Mouse (Mus musculus) brain, adult 2 months (tissue): ENCODE results near the gene Sult6b2.

ENCODE experiments used
- DNase-seq: peaks from one replicate; pipeline ENCODE4 v3.0.0; 2011; ENCODE audit warnings: low read depth, low spot score

The Sult6b2 gene

DNA sequence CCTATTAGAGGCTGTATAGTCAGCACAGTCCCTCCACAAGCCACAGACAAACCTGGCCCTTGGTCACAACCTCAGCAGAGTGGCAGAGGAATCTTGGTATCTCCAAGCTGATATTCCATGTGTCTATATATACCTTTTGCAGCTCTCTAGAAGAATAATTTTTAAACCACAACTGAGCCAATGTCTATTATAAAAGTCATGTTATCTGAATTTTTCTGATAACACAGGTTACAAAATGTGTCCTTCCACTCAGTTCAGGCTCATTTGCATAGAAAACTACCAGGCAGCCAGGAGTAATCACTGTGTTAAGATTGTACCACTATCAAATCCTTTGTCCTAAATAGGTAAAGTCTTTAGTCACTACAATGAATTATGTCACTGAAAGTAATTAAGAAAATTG is at the start of gene Sult6b2:
Gene Sult6b2, minus strand, starts transcription at position 101 of the 400 bp plus-strand sequence.
- DNase-seq = no peak

DNA sequence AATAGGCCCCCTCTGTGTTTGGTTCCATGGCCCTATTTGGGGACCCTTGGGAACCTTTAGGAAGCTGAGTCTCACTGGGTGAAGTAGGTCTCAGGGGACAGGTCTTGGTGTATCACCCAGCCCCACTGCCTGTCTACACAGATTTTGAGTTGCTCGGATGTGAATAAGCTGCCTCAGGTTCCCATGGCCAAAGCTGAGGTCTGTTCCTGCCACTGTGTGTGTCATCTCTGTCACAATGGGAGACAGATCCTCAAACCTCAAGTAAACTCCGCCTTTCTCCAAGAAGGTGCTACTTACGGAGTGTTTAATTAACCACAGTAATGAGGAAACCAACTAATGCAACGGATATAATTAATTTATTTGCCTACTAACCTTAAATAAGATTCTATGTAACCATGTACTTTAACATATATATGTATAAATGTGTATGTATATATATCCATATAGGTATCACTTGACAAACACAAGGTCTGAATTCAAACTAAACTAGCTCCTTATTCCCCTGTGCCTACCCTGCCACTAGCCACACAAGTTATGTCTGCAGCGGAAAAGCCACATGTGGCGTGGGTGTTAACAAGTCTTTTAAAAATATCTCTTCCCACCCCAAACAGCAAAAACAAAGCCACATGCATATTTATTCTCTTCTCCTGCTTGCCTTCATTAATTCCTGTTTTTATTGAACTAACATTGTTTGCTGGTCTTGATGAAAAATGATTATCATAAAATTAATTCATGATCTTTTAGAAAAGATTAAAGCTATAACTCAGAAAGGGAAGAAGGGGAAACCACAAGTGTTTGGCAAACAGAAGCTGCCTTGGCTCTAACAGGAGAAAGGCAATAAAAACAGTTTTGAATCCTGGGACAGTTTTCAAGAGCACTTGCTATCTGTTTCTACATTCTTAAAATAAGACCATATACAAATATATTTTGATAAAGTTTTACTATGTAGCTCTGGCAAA is 48.4 kb upstream of the Sult6b2 start:
- DNase-seq = peak; percentile 60

DNA sequence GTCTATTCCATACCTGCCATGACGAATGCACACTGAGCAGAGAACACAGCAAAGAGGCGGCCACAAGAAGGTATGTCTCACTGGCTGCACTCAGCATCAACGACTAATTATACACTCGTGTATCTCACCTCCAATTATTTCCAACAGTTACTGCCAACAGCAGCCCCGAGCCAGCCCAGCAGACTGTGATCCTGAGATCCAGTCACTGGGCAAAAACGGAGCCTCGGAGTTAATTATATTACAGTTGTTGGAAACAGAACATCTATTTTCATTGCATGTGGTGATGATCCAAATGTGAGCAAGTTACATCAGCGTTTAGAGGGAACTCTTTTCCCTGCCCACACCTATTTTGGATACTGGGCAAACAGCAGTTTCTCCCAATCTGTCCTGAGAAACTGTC is 46.1 kb upstream of the Sult6b2 start:
- peak; percentile 59 for DNase-seq

DNA sequence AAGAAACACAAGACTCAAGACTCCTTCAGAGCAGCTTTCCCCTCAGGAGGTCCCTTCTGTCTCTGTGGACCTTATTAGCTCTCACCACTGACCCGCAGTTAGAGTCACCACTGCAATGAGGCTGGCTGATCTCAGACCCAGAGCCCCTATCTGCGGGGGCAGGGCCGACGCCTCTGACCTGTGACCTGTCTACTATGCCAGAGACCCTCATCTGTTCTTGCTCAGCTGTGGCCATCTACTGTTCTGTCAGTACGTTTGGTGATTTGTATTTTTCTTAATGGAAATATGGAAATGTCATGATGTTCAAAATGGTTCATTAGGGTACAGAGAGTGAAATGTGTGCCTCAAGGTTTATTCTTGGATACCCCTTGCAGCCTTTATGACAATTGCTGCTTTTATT is 45.0 kb upstream of the Sult6b2 start:
- DNase-seq = no peak

DNA sequence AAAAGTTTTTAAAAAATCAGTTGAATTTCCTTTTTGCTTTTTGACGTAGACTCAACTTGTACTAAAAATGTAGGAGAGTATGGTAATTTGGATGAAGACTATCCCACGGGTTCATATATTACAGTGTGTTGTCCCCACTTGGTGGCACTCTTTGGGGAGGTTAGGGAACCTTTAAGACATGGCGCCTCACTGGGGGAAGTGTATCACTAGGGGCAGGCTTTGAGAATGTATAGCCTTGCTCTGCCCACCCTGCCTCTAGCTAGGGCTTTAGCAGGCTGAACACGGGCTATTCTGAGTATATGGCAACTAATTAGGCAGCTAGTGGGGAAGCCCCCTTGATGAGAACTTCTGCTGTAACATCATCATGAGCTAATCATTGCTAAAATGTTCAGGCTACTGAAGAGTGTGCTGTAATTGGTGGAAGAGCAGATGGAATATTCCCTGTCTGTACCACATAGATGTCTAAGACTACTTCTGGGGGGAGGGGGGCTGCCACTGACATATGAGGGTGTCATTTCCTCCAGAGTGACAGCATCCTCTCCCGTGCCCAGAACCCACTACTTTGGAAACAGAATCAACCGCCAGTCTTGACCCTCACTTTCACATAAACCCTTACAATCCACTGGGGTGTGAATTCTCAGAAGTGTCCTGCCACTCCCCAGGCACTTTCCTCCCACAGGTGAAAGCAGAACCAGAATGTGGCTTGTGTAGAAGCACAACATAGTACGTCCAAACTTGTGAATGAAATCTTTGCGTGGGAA is 43.8 kb upstream of the Sult6b2 start:
- peak; percentile 29 for DNase-seq

DNA sequence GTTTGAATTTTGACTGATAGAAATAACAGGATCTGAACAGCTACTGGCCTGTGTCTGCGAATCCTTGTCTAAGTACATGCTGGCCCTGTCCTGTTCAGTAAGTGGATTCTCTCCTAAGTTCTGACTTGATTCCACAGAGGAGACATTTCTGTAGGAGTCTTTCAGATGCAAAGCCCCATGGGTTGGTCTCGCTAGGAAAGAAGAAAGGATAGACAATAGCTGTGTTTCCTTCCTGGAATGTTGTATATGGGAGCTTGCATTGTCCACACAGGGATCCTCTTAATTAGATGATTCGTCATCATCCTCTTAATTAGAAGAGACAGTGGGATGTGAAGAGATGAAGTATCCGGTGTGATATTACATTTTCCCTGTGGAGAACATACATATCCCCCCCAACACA is 42.6 kb upstream of the Sult6b2 start:
- no peak for DNase-seq

DNA sequence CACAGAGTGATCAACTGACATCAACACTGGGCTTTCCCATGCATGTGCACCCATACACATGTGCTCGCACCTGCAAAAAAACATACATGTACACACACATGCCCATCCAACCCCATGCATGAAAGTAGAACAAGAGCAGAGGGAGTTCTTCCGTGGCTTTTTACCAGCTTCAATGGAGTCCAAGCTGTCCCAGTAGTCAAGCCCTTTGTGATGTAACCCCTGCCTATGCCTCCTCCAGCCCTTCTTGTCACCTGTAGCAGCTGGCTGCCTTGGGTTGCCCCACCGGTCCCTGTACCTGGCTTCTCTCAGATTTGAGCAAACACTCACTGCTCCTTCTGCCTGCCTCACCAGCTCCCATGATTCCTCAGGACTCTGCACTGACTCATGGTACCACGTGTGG is 40.8 kb upstream of the Sult6b2 start:
- DNase-seq = no peak

DNA sequence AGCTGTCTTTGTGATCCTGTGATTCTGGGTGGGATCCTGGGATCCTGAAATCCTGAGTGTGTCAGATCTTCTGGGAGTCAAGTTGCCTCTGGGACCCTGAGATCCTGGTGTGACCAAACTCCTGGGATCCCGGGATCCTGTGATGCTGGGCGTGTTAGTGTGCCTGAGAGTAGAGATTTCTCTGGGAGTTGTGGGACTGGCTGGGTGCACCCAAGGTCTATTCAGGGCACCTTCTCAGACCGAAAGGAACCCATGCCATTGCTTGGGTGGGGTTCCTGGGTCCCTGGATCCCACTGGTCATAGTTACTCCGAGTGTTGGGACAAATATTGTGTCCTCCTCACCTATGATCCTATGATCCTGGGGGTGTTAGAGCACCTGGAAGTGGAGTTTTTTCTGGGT is 39.8 kb upstream of the Sult6b2 start:
- DNase-seq = no peak

DNA sequence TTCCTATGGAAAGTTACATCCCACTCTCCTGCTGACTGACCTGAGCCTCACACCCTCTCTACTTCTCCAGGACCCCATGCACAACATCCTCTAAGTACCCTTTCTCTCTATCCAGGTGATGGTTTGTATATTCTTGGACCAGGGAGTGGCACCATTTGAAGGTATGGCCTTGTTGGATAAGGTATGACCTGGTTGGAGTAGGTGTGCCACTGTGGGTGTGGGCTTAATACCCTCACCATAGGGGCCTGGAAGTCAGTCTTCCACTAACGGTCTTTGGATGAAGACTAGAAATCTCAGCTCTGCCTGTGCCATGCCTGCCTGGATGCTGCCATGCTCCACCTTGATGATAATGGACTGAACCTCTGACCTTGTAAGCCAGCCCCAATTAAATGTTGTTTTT is 34.2 kb upstream of the Sult6b2 start:
- DNase-seq = no peak

DNA sequence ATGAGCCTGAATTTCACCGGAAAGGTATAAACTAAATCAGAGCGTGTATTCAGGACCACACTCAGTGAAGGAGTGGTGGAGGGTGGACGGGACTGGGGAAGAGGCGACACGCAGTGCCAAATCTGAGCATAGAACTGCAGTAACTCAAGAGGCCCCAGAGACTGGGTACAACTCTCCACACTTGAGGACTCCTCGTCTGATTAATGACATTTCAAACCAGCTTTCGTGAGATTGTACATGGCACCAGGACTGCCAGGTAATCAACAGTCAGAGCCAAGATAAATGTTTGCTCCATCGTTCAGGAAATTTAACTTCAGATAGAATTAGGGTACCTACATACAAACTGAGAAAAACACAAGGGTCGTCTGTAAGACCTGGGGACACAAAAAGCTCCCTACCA is 33.0 kb upstream of the Sult6b2 start:
- no peak for DNase-seq

DNA sequence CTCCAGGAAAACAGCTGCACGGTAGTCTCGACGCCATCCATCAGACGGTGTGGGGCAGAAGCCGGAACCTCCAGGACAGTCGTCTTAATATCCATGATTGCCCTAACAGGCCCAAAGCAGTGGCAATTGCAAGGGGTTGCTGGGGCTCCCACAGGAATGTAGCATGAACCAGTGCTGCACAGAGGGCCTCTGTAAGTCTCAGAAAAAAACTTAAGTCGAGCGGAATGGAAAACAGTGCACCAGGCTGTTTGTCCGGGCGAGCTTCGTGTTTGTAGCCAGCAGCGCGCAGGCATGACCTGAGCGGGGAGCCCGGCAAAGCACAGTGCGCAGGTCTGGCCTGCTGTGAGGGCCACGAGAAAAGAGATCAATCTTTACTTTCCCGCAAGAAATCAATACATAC is 31.4 kb upstream of the Sult6b2 start:
- DNase-seq = no peak

DNA sequence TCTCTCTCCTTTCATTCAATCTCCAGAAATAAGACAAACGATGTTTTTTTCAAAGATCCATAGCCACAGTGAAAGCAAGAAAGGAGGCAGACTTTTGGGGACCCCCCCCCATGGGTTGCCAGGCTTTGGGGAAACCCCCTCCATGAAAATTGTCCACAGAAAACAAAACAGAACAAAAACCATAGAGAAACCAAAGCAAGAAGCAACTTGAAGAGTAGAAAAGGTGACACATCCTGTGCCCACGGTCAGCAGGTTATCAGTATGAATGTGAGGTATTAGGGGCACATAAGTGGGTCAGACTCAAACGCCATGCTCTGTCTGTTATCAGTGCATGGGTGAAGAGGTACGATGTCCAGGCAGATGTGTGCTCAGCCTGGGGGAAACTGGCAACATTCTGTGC is 30.6 kb upstream of the Sult6b2 start:
- no peak for DNase-seq

DNA sequence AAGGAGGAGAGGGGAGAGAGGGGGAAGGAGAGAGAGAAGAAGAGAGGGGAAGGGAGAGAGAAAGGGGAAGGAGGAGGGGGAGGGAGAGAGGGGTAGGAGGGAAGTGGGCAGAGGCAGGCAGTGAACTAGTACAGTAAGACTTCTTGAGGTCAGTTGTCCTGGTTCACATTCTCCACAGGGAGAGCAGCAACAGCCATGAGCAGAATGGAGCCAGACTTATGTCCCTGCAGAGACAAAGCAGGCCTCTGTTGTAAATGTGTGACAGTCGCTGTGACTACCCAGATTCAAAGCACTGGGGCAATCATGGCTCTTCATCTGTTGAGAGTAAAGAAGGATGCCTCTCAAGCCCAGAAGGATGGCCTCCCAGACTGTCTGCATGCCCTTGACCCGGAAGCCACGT is 27.4 kb upstream of the Sult6b2 start:
- no peak for DNase-seq

DNA sequence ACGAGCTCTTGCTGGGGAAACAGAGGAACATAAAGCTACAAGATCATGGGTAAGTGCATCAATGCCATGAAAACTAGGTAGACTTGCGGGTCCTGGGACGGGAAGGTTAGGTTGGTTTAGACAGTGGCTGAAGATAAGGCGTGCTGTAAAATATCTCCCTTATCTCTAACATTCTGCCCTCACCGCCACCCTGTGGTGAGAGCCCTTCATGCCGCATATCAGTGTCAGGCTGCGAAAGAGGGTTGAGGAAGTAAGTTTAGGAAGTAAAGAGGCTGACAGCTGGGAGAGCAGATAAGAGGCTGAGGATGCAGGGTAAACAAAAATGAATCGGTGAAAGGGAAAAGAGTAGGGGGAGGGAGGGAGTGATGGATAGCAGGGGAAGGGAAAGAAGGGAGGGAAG is 26.9 kb upstream of the Sult6b2 start:
- DNase-seq = no peak

DNA sequence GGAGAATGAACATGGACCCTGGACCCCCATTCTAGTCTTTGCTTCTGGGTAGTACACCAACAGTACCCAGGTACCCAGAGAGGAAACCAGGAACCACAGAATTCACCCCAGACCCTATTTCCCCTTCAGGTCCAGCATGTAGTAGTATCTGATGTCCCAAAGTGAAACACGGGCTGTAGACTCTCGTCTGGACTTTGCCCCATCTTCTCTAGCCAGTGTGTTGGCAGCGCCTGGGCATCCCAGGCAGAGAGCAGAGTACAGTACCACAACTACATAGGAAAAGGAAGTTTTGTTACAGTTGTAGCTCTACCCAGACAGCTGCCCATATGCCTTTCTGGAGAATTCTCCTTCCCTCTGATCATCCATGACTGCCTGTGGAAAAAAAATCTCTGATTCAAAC is 25.9 kb upstream of the Sult6b2 start:
- DNase-seq = no peak

DNA sequence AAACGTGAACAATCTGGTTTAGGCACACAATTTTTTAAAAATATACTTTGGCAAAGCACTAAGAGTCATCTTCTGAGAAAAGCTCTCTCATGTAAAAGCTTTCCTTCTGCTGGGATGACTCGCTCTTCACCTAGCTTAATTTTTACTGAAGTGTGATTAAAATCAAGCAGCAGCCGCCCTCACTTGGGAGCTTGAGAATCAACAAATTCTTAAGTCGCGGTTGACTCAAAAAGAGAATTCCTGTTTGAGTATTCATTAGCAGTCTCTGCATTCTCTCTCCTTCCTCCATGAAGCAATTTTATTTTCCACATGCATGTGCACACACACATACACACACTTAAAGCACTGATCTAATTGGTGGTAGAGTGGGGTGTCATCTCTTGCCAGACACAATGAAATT is 21.1 kb upstream of the Sult6b2 start:
- peak; percentile 51 for DNase-seq

DNA sequence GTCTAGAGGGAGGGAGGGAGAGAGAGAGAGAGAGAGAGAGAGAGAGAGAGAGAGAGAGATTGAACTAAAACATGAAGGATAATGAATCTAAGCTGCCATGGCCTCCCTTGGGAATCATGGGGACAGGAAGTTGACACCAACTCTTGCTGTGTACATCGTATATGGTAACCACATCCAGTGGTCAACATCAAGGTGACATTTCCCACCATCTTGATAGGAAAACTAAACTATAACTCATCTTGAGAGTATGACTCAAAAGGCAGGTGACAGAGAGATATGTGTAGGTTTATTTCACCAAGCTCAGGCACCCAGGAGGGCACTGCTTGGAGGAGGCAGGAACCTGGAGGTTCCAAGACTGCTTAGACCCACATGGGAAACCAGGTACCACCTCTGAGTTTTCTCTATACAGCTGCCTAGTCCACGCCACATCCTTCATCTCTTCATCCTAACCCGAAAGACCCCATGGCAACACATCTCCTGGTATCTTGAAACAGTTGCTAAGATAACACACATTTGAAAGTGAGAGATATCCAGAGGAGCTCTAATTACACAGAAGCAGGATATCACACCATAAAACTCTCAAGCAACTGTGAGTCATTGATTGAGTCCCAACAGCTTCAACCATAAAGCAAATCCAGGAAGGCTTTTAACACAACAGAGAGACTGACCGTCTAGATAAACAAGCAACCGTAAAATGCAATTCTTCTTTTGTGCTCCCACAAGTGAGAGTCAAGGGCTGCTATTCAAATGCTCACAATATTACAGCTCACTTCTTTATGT is 18.9 kb upstream of the Sult6b2 start:
- no peak for DNase-seq

DNA sequence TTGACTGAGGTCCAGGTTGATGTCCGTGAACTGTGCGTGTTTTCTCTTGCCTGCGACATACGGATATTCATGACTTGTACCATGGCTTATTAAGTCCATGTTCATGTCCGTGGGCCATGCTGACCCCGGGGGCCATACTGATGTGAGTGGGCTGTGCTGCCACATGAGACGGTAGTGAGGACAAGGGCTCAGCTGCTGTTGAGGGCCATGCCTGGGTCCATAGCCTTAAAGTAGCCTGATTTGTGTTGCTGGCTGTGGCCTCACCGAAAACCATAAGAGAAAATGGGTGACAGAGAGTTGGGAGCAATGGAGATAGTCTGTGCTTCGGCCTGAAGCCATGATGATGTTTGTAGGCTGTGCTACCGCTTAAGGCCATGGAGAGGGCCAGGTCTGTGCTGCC is 14.0 kb upstream of the Sult6b2 start:
- DNase-seq = no peak

DNA sequence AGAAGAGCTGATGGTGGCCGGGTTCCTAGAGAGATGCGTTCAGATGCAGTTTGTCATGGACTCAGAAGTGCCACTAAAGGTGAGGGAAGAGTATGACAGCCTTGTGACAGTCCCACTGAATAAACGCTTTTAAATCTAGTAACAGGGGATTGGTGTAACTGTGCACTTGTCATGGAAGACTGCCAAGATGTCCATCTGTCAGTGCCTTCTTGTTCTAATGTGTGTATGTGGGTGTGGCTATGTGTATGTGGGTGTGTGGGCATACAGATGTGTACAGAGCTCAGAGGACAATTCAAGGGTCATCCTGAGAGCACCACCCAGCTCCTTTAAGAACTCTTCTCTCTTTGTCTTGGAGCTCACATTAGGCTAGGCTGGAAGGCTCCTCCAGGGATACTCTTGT is 11.2 kb upstream of the Sult6b2 start:
- peak; percentile 16 for DNase-seq

DNA sequence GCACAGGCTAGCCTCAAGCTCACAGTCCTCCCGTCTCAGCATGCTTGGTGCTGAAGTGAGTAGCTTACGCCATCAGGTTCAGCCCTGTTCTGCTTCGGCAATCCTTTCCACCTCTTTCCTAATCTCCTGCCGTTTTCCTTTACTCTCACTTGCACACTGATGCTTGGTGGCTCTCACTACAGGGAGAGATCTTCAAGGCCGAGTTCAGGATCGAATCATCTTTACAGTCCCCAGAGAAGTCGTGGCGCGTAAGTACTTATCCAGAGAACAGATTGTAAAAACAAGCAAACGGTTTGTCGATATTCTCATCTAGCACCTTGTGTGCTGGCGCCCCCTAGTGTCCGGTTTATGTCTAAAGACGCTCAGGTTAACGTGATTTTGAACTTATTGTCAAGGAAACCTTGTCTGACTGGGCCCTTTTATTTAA is 10.2 kb upstream of the Sult6b2 start:
- DNase-seq = peak; percentile 94

DNA sequence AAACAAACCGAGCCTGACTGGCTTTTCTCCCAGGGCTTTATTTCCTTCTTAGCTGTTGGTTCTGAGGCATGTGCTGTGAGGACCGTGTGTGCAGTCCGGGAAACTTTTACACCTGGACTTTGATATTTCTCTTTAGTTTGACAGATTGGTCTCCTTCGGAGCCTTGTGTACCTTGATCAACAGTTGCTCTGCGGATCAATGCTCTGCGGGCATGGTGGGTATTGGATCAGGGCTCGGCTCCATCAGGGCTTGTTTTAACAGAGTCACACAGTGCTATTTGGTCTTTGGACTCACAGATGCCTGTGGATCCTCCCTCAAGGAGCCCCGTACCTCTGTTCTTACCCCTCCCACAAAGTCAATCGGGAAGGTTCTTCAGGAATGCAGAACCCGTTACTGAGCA is 9.7 kb upstream of the Sult6b2 start:
- no peak for DNase-seq

DNA sequence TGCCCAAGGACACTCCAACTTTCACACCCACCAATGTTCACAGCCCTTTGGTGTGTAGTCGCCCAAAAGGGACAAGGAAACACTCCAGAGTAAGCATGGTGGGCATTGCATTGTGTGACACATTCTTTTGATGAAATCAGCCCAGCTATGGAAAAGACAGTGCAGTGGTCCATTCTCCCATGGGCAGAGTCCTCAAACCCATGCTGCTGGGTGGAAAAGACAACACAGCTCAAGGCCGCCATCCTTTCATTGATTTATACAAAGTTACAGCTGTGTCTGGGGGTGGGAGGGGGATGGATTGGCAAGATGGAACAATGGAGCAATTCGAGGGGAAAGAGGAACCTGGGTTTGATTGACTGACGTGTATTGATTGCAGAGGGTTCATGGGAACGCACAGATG is 8.7 kb upstream of the Sult6b2 start:
- DNase-seq = no peak
